Mouse (Mus musculus): ENCODE data around the gene Zbtb20.

DNA sequence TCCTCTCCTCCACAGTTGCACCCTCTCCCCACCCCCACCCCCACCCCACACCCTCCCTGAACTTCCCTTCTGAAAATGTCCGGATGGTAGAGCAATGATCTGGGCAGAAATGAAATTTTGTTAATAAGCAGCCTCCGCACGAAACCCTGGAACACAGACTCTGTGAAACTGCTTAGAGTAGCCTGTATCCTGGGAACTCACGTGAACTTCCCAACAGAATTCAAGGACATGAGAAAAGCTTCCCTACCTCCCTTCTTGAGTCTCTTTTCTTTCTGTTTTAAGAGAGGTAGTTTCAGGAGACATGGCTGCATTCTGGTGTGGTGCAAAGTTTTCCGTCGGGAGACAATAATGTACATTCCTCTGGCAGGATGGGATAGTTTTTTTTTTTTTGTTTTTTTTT is 487.6 kb downstream of the Zbtb20 start:
- TF ChIP-seq CTCF (IDR thresholded peaks at IDR 0.05; ENCODE audit: low read depth, low read length) = no peak
- TF ChIP-seq POLR2AphosphoS5 (IDR thresholded peaks at IDR 0.05; ENCODE audit: insufficient replicate concordance, low read depth, low read length) = no peak

All from G1E (cell line).